Mouse (Mus musculus) heart, adult 2 months (tissue): ENCODE results near the gene Olfr1008.

ENCODE experiments used
- CTCF ChIP-seq: fragments of 200-600 bp; IDR thresholded peaks from 2 replicates; pipeline ENCODE4 v1.8.1; 2022; ENCODE audit warnings: antibody characterized with exemption, mild to moderate bottlenecking, moderate library complexity
- EP300 ChIP-seq: fragments of 200-500 bp; IDR thresholded peaks from 2 replicates; pipeline ENCODE4 v1.6.1; 2011; ENCODE audit warnings: low read depth, low read length, control low read depth; ENCODE audit not compliant: insufficient read depth
- POLR2A ChIP-seq: fragments of 200-500 bp; IDR thresholded peaks from 2 replicates; pipeline ENCODE4 v1.6.1; 2011; ENCODE audit warnings: mild to moderate bottlenecking, low read depth, low read length, control low read depth; ENCODE audit not compliant: insufficient read depth

DNA sequence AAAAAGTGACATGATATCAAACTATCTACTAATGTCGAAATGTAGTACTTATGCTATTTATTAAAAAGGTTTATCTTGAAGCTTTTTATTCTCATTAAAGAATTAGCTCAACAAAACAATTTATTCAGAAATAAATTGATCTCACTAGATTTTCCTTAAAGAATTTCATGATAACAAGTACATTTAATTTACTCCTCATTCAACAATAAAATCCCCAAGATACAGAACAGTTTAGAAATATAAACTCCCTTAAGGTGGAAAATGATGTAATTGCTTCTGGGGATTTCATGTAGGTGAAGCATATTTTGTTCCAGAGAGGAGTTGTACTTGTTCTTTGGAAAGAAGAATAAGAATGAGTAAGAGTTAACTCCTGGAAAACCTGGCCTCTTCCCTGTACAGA is 25.9 kb downstream of the Olfr1008 start, which contains the start of gene Olfr1009:
- TF ChIP-seq CTCF (no peak), EP300 (no peak), POLR2A (no peak)
